Mouse (Mus musculus): ENCODE results near the gene Zbtb17.

Gene Zbtb17

GRCm38 (mm10) chr4:141488670-141489069 is 44.2 kb downstream of the Zbtb17 start:
- DNase-seq (ENCODE audit: inconsistent ontology term) = no peak

GRCm38 (mm10) chr4:141500637-141501036 is 56.2 kb downstream of the Zbtb17 start:
- peak; percentile 24 for DNase-seq (ENCODE audit: inconsistent ontology term)

GRCm38 (mm10) chr4:141501058-141501457 is 56.6 kb downstream of the Zbtb17 start:
- no peak for DNase-seq (ENCODE audit: inconsistent ontology term)

GRCm38 (mm10) chr4:141502723-141503122 is 58.3 kb downstream of the Zbtb17 start:
- peak; percentile 20 for DNase-seq (ENCODE audit: inconsistent ontology term)

GRCm38 (mm10) chr4:141504471-141504870 is 60.0 kb downstream of the Zbtb17 start:
- no peak for DNase-seq (ENCODE audit: inconsistent ontology term)

- no peak for DNase-seq (ENCODE audit: inconsistent ontology term)
Observed at GRCm38 (mm10) chr4:141505810-141506209, 61.4 kb downstream of the Zbtb17 start.

GRCm38 (mm10) chr4:141506352-141506751 is 61.9 kb downstream of the Zbtb17 start:
- peak; percentile 93 for DNase-seq (ENCODE audit: inconsistent ontology term)

GRCm38 (mm10) chr4:141506893-141507292 is 62.4 kb downstream of the Zbtb17 start:
- peak; percentile 49 for DNase-seq (ENCODE audit: inconsistent ontology term)

- no peak for DNase-seq (ENCODE audit: inconsistent ontology term)
Observed at GRCm38 (mm10) chr4:141510457-141510856, 66.0 kb downstream of the Zbtb17 start.

- DNase-seq (ENCODE audit: inconsistent ontology term) = no peak
Observed at GRCm38 (mm10) chr4:141512145-141512544, 67.7 kb downstream of the Zbtb17 start.

- no peak for DNase-seq (ENCODE audit: inconsistent ontology term)
Observed at GRCm38 (mm10) chr4:141514179-141514641, 69.8 kb downstream of the Zbtb17 start.

All from Muller cell, postnatal 12 days (primary cell).